Mouse (Mus musculus): ENCODE measurements around the gene Acads. TPM values are rescaled to one million over a fixed set of nuclear protein-coding genes. Genes with fewer than 3 reads are reported as not detected.
"Not testable (repeated sequence)": the region's sequence is repeated elsewhere in the genome, so short reads cannot be mapped to it uniquely, and the experiment has no call there.

Acads gene
- total and polyA plus RNA-seq, 3 experiments: 31.9 to 56.5 TPM; not detected in 1

DNA sequence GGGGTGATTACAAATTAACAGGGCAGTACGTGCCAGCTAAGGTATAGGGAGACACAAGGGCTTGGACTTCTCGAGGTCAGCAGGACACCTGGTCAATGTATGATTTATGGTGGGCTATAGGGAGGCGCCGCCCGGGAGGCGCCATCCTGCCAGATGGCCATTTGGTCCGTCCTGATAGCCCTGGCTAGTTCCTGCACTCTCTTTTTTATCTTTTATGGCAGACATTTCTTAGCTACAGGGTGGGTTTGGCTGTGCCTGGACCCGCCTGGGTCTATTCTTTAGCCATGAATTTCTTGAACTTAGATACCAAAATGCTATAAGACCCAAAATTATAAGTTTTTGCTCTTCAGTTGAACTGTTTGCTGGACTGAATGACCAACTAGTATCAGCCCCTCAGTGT, 45.8 kb downstream of the Acads start:
- not testable (repeated sequence) for H3K9me3 ChIP-seq (replicated peaks; ENCODE audit: insufficient read depth, low read length); H3K4me3 ChIP-seq (ENCODE audit: control insufficient read depth in 1 of 2, insufficient read depth in 1 of 2, low read depth in 2 of 2, low read length in 2 of 2); H3K27me3 ChIP-seq (ENCODE audit: control insufficient read depth in 1 of 2, insufficient read depth in 2 of 2, low read length in 2 of 2); DNase-seq (ENCODE audit: low read depth, low spot score); H3K9ac ChIP-seq (ENCODE audit: control insufficient read depth, low read depth, low read length, poor library complexity, severe bottlenecking)
- Histone ChIP-seq H3K36me3 (ENCODE audit: control insufficient read depth in 1 of 2, insufficient read depth in 2 of 2, low read length in 2 of 2) (peaks cover 0 to 65% of the 10 kb centered on the region in 2 experiments; a peak in 3 of 4 replicates), H3K4me1 (ENCODE audit: control insufficient read depth in 1 of 2, insufficient read depth in 2 of 2, low read length in 2 of 2) (peaks cover 29 to 63% of the 10 kb centered on the region in 2 experiments), H3K27ac (ENCODE audit: control insufficient read depth, low read depth, low read length) (peak overlapping the region; percentile 97), H3K79me2 (ENCODE audit: control insufficient read depth, insufficient read depth, low read length, poor library complexity) (peaks cover 14% of the 10 kb centered on the region)
- TF ChIP-seq TCF12 (IDR thresholded peaks at IDR 0.05; ENCODE audit: low read depth, low read length): peak; percentile 49; the same call in 1 of the 2 replicates
- peak; percentile 38 to 39; a peak in 1 of 4 replicates for TF ChIP-seq EP300 (IDR thresholded peaks at IDR 0.05; ENCODE audit: low read depth in 1 of 2, low read length in 2 of 2)
- TF ChIP-seq GATA1 (IDR thresholded peaks at IDR 0.05; ENCODE audit: low read depth, low read length): 0 out of 2 replicates have a peak, but pooled peaks have one; percentile 11
- TF ChIP-seq TAL1 (IDR thresholded peaks at IDR 0.05; ENCODE audit: low read length): peak; percentile 75

- peak overlapping the region; percentile 97 for H3K27ac ChIP-seq (ENCODE audit: control insufficient read depth, low read depth, low read length)
- no peaks in the 10 kb centered on the region for H3K27me3 ChIP-seq (ENCODE audit: control insufficient read depth in 1 of 2, insufficient read depth in 2 of 2, low read length in 2 of 2)
- H3K79me2 ChIP-seq (ENCODE audit: control insufficient read depth, insufficient read depth, low read length, poor library complexity): peaks cover 16% of the 10 kb centered on the region
- H3K9ac ChIP-seq (ENCODE audit: control insufficient read depth, low read depth, low read length, poor library complexity, severe bottlenecking): peak overlapping the region; percentile 46
- H3K36me3 ChIP-seq (ENCODE audit: control insufficient read depth in 1 of 2, insufficient read depth in 2 of 2, low read length in 2 of 2): peaks cover 0 to 76% of the 10 kb centered on the region in 2 experiments; a peak in 3 of 4 replicates
- peak; percentile 96 for DNase-seq (ENCODE audit: low read depth, low spot score)
- no peaks in the 10 kb centered on the region for H3K9me3 ChIP-seq (replicated peaks; ENCODE audit: insufficient read depth, low read length)
- H3K4me3 ChIP-seq (ENCODE audit: control insufficient read depth in 1 of 2, insufficient read depth in 1 of 2, low read depth in 2 of 2, low read length in 2 of 2): 0 out of 4 replicates have a peak overlapping the region, but pooled peaks of 1 of the 2 experiments have one; percentile 1
- peaks cover 34 to 73% of the 10 kb centered on the region in 2 experiments for H3K4me1 ChIP-seq (ENCODE audit: control insufficient read depth in 1 of 2, insufficient read depth in 2 of 2, low read length in 2 of 2)
- TF ChIP-seq MAX (IDR thresholded peaks at IDR 0.05; ENCODE audit: low read length) (peak; percentile 40; the same call in 1 of the 2 replicates), ZKSCAN1 (IDR thresholded peaks at IDR 0.05; ENCODE audit: low read depth, low read length) (no peak), RCOR1 (IDR thresholded peaks at IDR 0.05; ENCODE audit: low read depth, low read length) (peak; percentile 82; the same call in 1 of the 2 replicates), MYB (IDR thresholded peaks at IDR 0.05; ENCODE audit: low read depth, low read length) (peak; percentile 55), E2F4 (IDR thresholded peaks at IDR 0.05; ENCODE audit: borderline replicate concordance, low read depth, low read length) (no peak), BHLHE40 (IDR thresholded peaks at IDR 0.05; ENCODE audit: borderline replicate concordance, low read depth, low read length) (no peak; the same call in 1 of the 2 replicates), HCFC1 (IDR thresholded peaks at IDR 0.05; ENCODE audit: low read depth, low read length) (peak; percentile 54; the same call in 1 of the 2 replicates), ZMIZ1 (IDR thresholded peaks at IDR 0.05; ENCODE audit: low read depth, low read length) (0 out of 2 replicates have a peak, but pooled peaks have one; percentile 54), JUND (IDR thresholded peaks at IDR 0.05; ENCODE audit: low read depth, low read length) (peak; percentile 81), CHD2 (IDR thresholded peaks at IDR 0.05; ENCODE audit: low read length) (no peak), NELFE (IDR thresholded peaks at IDR 0.05; ENCODE audit: low read depth, low read length) (no peak), UBTF (IDR thresholded peaks at IDR 0.05; ENCODE audit: borderline replicate concordance, insufficient read depth, low read depth, low read length) (no peak), NRF1 (IDR thresholded peaks at IDR 0.05; ENCODE audit: insufficient read depth, low read depth, low read length, poor library complexity, severe bottlenecking) (no peak), TBP (IDR thresholded peaks at IDR 0.05; ENCODE audit: low read depth, low read length) (no peak), POLR2AphosphoS5 (IDR thresholded peaks at IDR 0.05; ENCODE audit: borderline replicate concordance, low read depth, low read length) (no peak), CTCF (IDR thresholded peaks at IDR 0.05 in 2 of 3, conservative IDR thresholded peaks at IDR 0.05 in 1 of 3; ENCODE audit: control insufficient read depth in 1 of 3, insufficient read depth in 1 of 3, low read depth in 2 of 3, low read length in 3 of 3, poor library complexity in 1 of 3, severe bottlenecking in 1 of 3) (no peak), MAZ (IDR thresholded peaks at IDR 0.05; ENCODE audit: low read depth, low read length) (peak; percentile 97), MAFK (IDR thresholded peaks at IDR 0.05; ENCODE audit: borderline replicate concordance, low read depth, low read length) (peak; percentile 93), ETS1 (IDR thresholded peaks at IDR 0.05; ENCODE audit: low read depth, low read length) (peak; percentile 97), MYC (IDR thresholded peaks at IDR 0.05; ENCODE audit: low read depth, low read length) (peak; percentile 69; the same call in 1 of the 2 replicates), MEF2A (IDR thresholded peaks at IDR 0.05; ENCODE audit: extremely low read depth, insufficient replicate concordance, low read depth, low read length, poor library complexity, severe bottlenecking) (no peak), ZC3H11A (IDR thresholded peaks at IDR 0.05; ENCODE audit: low read depth, low read length) (no peak), MXI1 (IDR thresholded peaks at IDR 0.05; ENCODE audit: low read depth, low read length) (peak; percentile 77), TAL1 (IDR thresholded peaks at IDR 0.05; ENCODE audit: low read length) (peak; percentile 28; the same call in 1 of the 2 replicates), ELF1 (IDR thresholded peaks at IDR 0.05; ENCODE audit: low read depth, low read length) (peak; percentile 66), POLR2AphosphoS2 (IDR thresholded peaks at IDR 0.05; ENCODE audit: low read length) (peak; percentile 33; the same call in 1 of the 2 replicates), USF1 (IDR thresholded peaks at IDR 0.05; ENCODE audit: low read depth, low read length) (no peak), TCF12 (IDR thresholded peaks at IDR 0.05; ENCODE audit: low read depth, low read length) (peak; percentile 75), GATA1 (IDR thresholded peaks at IDR 0.05; ENCODE audit: low read depth, low read length) (peak; percentile 67)
These were observed 47.0 kb downstream of the Acads start for GRCm38 (mm10) chr5:115072143-115072542.
